Mouse (Mus musculus) forebrain, embryonic 15.5 days (tissue): ENCODE measurements around the gene Parp16. TPM values are rescaled to one million over a fixed set of nuclear protein-coding genes. Genes with fewer than 3 reads are reported as not detected.

ENCODE experiments used
- ATAC-seq: fragments of 200-750 bp; cut with Nextera tagmentation; replicated peaks from 2 replicates; pipeline ENCODE4 v1.8.0; 2017; ENCODE audit warnings: mild to moderate bottlenecking, moderate TSS enrichment, moderate library complexity
- H3K27ac ChIP-seq: fragments of 300-500 bp; sonication (generic); replicated peaks from 2 replicates; pipeline ENCODE4 v1.5.1; 2015; ENCODE audit warnings: mild to moderate bottlenecking, inconsistent platforms
- H3K27me3 ChIP-seq: fragments of 300-500 bp; sonication (generic); 2 replicates; pipeline ENCODE4 v1.6.1; 2015; ENCODE audit warnings: inconsistent platforms
- H3K36me3 ChIP-seq: fragments of 300-500 bp; sonication (generic); 2 replicates; pipeline ENCODE4 v1.6.1; 2015; ENCODE audit warnings: mild to moderate bottlenecking, inconsistent platforms
- H3K4me1 ChIP-seq: fragments of 300-500 bp; sonication (generic); 2 replicates; pipeline ENCODE4 v1.6.1; 2015; ENCODE audit warnings: inconsistent platforms
- H3K4me2 ChIP-seq: fragments of 300-500 bp; sonication (generic); replicated peaks from 2 replicates; pipeline ENCODE4 v1.6.1; 2015; ENCODE audit warnings: mild to moderate bottlenecking, inconsistent platforms
- H3K4me3 ChIP-seq: fragments of 300-500 bp; sonication (generic); 2 replicates; pipeline ENCODE4 v1.5.1; 2015; ENCODE audit warnings: mild to moderate bottlenecking, inconsistent platforms
- H3K9ac ChIP-seq: fragments of 300-500 bp; sonication (generic); replicated peaks from 2 replicates; pipeline ENCODE4 v1.6.1; 2015; ENCODE audit warnings: mild to moderate bottlenecking, inconsistent platforms
- H3K9me3 ChIP-seq: fragments of 300-500 bp; sonication (generic); 2 replicates; pipeline ENCODE4 v1.6.1; 2016; ENCODE audit warnings: inconsistent platforms
- WGBS: fragments of 180-500 bp; shearing (Covaris S2); methylation state at CpG from one replicate; pipeline ENCODE4 v1.1.7; 2015; ENCODE audit warnings: mixed read lengths; 5-methylcytosine and 5-hydroxymethylcytosine counted together
- polyA plus RNA-seq: library from polyadenylated mRNA; unstranded; fragments of >200 nt; fragmentation: Nextera tagmentation; extraction: Ambion mirVana; gene quantifications from 2 replicates; pipeline ENCODE4 v1.2.1, GENCODE M21; 2015

Gene Parp16
- polyA plus RNA-seq, 1 experiment from 2014 or later, result 4.9 TPM

DNA sequence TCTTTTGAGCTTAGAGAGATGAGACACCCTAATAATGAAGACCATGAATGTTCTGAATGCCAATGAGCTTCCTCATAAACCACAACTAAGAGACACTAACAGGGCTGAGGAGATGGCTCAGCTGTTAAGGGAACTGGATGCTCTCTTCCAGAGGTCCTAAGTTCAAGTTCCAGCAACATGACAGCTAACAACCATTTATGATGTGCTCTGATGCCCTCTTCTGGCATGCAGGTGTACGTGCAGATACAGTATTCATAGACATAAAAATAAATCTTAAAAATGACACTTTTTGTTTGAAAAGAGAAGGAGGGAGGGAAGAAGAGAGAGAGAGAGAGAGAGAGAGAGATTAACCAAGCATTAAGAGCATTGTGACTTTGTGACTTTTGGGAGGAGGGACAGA is 30.3 kb upstream of the Parp16 start:
- Histone ChIP-seq H3K9me3 (no peaks in the 10 kb centered on the region), H3K27me3 (no peaks in the 10 kb centered on the region), H3K4me1 (peaks cover 33% of the 10 kb centered on the region), H3K27ac (no peak overlapping the region), H3K9ac (no peak overlapping the region), H3K4me3 (no peak overlapping the region), H3K36me3 (no peaks in the 10 kb centered on the region), H3K4me2 (no peak overlapping the region)
- WGBS, result 16% methylated on average over 1 of the region's 1 CpGs
- no peak for ATAC-seq

- 77% methylated on average over 9 of the region's 9 CpGs for WGBS
- H3K4me1 ChIP-seq, result peaks cover 27% of the 10 kb centered on the region
- no peak for ATAC-seq
Observed at GRCm38 (mm10) chr9:65166386-65166785, 28.8 kb upstream of the Parp16 start.

DNA sequence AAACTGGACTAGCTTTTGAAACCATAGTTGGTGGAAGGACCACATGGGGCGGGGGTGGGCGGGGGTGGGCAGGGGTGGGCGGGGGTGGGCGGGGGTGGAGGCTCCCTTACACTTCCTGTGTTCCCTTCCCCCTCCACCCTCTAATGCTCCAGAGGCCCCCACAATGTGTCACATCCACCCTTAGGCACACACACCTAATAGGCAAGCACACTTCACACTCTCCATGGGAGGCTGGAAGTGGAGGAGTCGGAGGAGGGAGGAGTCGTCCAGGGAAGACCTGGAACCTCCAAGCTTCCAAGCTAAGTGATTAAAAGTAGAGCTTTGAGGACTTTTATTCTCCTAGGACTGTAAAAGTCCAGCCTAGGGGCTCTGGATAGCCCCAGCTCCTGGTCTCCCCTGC is 26.6 kb upstream of the Parp16 start:
- Histone ChIP-seq H3K9ac (no peak overlapping the region), H3K27ac (no peak overlapping the region), H3K4me1 (peaks cover 5% of the 10 kb centered on the region), H3K4me3 (no peak overlapping the region), H3K4me2 (no peak overlapping the region), H3K9me3 (no peaks in the 10 kb centered on the region), H3K27me3 (no peaks in the 10 kb centered on the region), H3K36me3 (no peaks in the 10 kb centered on the region)
- 60% methylated on average over 6 of the region's 6 CpGs for WGBS
- ATAC-seq, result no peak

More at GRCm38 (mm10) chr9:65166386-65166785, 28.8 kb upstream of the Parp16 start:
- H3K9ac ChIP-seq, result no peak overlapping the region
- no peaks in the 10 kb centered on the region for H3K9me3 ChIP-seq
- no peak overlapping the region for H3K27ac ChIP-seq
- H3K4me3 ChIP-seq, result no peak overlapping the region
- no peak overlapping the region for H3K4me2 ChIP-seq
- no peaks in the 10 kb centered on the region for H3K36me3 ChIP-seq
- no peaks in the 10 kb centered on the region for H3K27me3 ChIP-seq

DNA sequence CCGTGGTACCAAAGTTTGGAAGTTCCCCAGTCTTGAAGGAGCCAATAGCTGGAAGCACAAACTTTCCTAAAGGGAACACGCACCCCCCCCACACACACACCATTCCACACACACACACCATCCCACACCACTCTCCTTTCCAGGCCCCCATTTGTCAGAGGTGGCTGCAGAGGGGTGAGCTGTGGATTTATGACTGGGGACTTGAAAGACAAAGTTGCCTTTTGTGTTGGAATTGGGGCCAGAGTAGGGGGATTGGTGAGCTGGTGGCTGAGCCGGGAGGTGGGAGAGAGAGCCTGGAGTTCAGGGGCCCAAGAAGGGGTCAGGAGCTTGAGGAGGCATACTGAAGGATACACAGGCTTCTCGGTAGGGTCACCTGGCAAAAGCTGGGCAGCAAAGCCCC is 26.2 kb upstream of the Parp16 start:
- Histone ChIP-seq H3K9me3 (no peaks in the 10 kb centered on the region), H3K4me1 (peaks cover 4% of the 10 kb centered on the region; the same call in 1 of the 2 replicates), H3K9ac (no peak overlapping the region), H3K27me3 (no peaks in the 10 kb centered on the region), H3K4me3 (no peak overlapping the region), H3K36me3 (no peaks in the 10 kb centered on the region), H3K27ac (no peak overlapping the region), H3K4me2 (no peak overlapping the region)
- 47% methylated on average over 4 of the region's 4 CpGs for whole genome bisulfite sequencing
- ATAC-seq, result no peak

- Histone ChIP-seq H3K4me2 (no peak overlapping the region), H3K4me3 (no peak overlapping the region), H3K9me3 (no peaks in the 10 kb centered on the region), H3K36me3 (no peaks in the 10 kb centered on the region), H3K4me1 (peaks cover 32% of the 10 kb centered on the region), H3K27me3 (no peaks in the 10 kb centered on the region), H3K27ac (no peak overlapping the region), H3K9ac (no peak overlapping the region)
- ATAC-seq, result no peak
- WGBS, result 85% methylated on average over 9 of the region's 9 CpGs
Observed at GRCm38 (mm10) chr9:65172654-65173053, 22.5 kb upstream of the Parp16 start.

DNA sequence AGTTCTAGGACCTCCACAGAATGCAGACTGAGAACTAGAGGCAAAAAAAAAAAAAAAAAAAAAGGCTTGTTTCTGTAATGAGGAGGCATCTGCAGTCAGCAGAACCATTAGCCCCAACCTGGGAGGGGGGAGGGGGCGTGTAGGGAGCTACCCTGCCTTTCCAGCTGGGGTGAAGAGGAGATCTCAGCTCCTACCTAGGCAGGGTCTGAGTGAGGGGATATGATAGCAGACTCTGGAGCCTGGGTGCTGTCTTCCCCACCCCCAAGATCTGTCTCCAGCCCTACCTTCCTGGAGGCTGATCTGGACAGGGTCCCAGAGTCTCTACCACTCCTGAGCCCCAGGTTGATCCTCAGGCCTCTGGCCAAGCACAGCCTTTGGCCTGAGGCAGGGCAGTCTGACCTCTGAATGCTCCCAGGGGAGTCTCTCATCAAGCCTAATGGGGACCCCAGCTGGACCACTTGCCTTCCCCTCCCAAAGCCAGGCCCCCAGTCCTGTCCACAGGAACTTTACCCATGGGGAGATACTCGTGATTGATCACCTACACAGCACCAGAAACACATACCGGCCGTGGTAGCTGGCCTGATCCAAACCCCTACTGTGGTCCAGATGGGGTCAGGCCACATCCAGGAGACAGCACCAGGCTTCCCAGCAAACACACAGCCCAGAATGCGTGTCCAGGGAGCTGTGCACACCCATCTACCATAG is 19.8 kb upstream of the Parp16 start:
- Histone ChIP-seq H3K4me2 (no peak overlapping the region), H3K4me1 (peaks cover 55% of the 10 kb centered on the region), H3K9ac (no peak overlapping the region), H3K27ac (peak overlapping the region; percentile 93), H3K9me3 (no peaks in the 10 kb centered on the region), H3K4me3 (no peak overlapping the region), H3K27me3 (no peaks in the 10 kb centered on the region), H3K36me3 (no peaks in the 10 kb centered on the region)
- WGBS, result 9% methylated on average over 5 of the region's 5 CpGs
- peak; percentile 2; the same call in 1 of the 2 replicates for ATAC-seq

GRCm38 (mm10) chr9:65175939-65176871 is 18.9 kb upstream of the Parp16 start:
- 14% methylated on average over 9 of the region's 9 CpGs for WGBS
- no peaks in the 10 kb centered on the region for H3K9me3 ChIP-seq
- peak overlapping the region; percentile 93 for H3K27ac ChIP-seq
- H3K4me1 ChIP-seq, result peaks cover 63% of the 10 kb centered on the region
- ATAC-seq, result peak; percentile 62
- no peak overlapping the region for H3K4me3 ChIP-seq
- H3K36me3 ChIP-seq, result no peaks in the 10 kb centered on the region; the same call in 1 of the 2 replicates
- H3K4me2 ChIP-seq, result peak overlapping the region; percentile 18
- no peaks in the 10 kb centered on the region for H3K27me3 ChIP-seq
- H3K9ac ChIP-seq, result peak overlapping the region; percentile 23; the same call in 1 of the 2 replicates

DNA sequence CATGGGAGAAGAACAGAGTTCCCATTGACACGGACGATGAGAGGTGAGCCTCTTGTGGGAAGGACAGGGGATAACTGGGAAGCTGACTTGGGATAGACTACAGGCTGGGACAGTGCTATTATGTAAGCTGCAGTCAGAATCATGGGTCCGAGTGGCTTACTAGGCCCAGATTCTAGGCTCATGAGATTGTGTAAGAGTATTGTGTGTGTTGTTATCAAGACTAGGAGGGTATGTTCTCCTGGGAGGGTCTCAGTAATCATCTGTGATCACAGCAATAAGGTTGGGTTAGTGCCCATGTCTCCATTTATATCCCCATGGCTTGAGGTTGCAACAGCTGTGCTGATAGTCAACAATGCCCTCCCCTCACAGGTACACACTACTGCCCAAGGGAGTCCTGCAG is 17.7 kb upstream of the Parp16 start:
- no peaks in the 10 kb centered on the region for H3K9me3 ChIP-seq
- no peak for ATAC-seq
- peaks cover 63% of the 10 kb centered on the region for H3K4me1 ChIP-seq
- 59% methylated on average over 3 of the region's 3 CpGs for whole genome bisulfite sequencing
- H3K36me3 ChIP-seq, result peaks cover 7% of the 10 kb centered on the region
- no peak overlapping the region for H3K4me3 ChIP-seq
- no peak overlapping the region for H3K9ac ChIP-seq
- H3K4me2 ChIP-seq, result no peak overlapping the region
- H3K27ac ChIP-seq, result peak overlapping the region; percentile 93
- H3K27me3 ChIP-seq, result no peaks in the 10 kb centered on the region

DNA sequence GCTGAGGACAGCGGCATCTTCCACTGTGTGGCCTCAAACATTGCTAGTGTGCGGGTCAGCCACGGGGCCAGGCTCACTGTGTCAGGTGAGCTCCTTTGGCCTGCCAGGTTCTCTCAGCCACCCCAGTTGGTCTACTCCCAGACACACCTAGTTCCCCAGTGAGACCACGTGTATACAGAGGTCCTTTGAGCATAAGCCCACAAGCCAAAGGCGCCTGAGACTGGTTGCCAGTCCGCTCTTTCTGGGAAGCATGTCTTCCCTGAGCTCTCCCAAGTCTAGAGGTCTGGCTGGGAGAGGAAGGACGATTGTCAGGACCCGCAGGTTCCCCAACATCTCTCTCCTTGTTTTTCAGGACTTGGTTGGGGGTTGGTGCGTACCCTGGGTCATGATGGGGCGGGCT is 17.2 kb upstream of the Parp16 start:
- WGBS, result 57% methylated on average over 10 of the region's 10 CpGs
- no peak for ATAC-seq
- no peaks in the 10 kb centered on the region for H3K27me3 ChIP-seq
- no peaks in the 10 kb centered on the region for H3K9me3 ChIP-seq
- H3K4me3 ChIP-seq, result no peak overlapping the region
- peak overlapping the region; percentile 93 for H3K27ac ChIP-seq
- no peak overlapping the region for H3K4me2 ChIP-seq
- H3K4me1 ChIP-seq, result peaks cover 63% of the 10 kb centered on the region
- peaks cover 7% of the 10 kb centered on the region for H3K36me3 ChIP-seq
- no peak overlapping the region for H3K9ac ChIP-seq

DNA sequence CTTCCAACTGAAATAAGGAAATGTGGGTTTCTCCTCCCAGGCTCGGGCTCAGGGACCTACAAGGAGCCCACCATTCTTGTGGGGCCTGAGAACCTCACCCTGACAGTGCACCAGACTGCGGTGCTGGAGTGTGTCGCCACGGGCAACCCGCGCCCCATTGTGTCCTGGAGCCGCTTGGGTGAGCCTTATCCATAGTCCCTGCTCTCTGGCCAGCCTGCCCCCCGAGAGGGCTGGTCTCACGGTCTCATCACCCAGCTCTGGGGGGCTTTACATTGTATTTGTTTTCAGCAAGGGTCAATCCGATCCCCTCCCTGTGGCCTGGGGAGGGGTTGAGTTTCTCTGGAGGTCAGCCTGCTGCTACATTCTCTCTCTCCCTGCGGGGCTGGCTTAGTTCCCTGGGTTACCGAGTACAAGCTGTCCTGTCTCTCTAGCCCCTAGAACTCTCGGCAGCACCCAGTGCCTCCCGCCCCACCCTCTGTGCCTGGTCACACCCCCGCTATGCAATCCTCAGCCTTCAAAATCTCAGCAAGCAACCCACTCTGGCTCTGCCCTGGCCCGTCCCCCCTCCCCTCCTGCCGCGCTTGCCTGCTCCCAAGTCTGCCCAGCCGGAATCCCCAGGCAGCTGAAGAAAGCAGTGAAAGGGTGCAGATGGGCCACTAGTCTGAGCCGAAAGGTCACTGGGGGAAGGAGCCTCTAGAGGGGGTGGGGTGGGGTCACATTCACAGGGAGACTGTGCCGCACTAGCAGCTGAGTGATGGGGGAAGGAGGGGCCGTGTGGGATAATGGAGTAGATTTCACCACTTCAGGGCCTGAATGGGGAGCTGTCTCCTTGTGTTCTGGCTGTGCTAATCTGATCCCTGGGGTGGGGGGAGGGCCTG is 16.6 kb upstream of the Parp16 start:
- 4% methylated on average over 22 of the region's 22 CpGs for WGBS
- no peak overlapping the region for H3K4me3 ChIP-seq
- peak; percentile 70 for ATAC-seq

GRCm38 (mm10) chr9:65179817-65180624 is 15.1 kb upstream of the Parp16 start:
- Histone ChIP-seq H3K4me1 (peaks cover 61% of the 10 kb centered on the region), H3K4me3 (no peak overlapping the region), H3K36me3 (peaks cover 18% of the 10 kb centered on the region), H3K4me2 (peak overlapping the region; percentile 10; the same call in 1 of the 2 replicates), H3K27ac (peak overlapping the region; percentile 93), H3K9ac (0 out of 2 replicates have a peak overlapping the region, but pooled peaks have one; percentile 13), H3K9me3 (no peaks in the 10 kb centered on the region), H3K27me3 (no peaks in the 10 kb centered on the region)
- WGBS, result 37% methylated on average over 17 of the region's 17 CpGs
- ATAC-seq, result no peak

More for the DNA sequence above, 16.6 kb upstream of the Parp16 start:
- H3K9ac ChIP-seq, result no peak overlapping the region
- no peaks in the 10 kb centered on the region for H3K27me3 ChIP-seq
- peaks cover 63% of the 10 kb centered on the region for H3K4me1 ChIP-seq
- peaks cover 8% of the 10 kb centered on the region for H3K36me3 ChIP-seq
- H3K4me2 ChIP-seq, result peak overlapping the region; percentile 23
- peak overlapping the region; percentile 93 for H3K27ac ChIP-seq
- no peaks in the 10 kb centered on the region for H3K9me3 ChIP-seq
